In genomic region chr14:122385238-122385534, GRCm38 (mm10) we compare ENCODE assay signal across 22 mouse cellular contexts.
A peak's percentile ranks its signal among the peaks of the same experiment; 100 is the strongest.
DNase-seq lines count a peak whose midpoint lies in the region; ATAC-seq and TF ChIP-seq lines count a peak whose summit lies in the region.
"Had no signal": no experiment of that assay in that cellular context is flagged by ENCODE, and none has a peak within 500 bp of the region (broad histone marks: within the 10 kb centered on the region; RNA-seq: fewer than 3 reads in every experiment).

No protein-coding gene starts in this region.

- H3K27ac ChIP-seq in cerebellum, adult 2 months (ENCODE audit: insufficient read depth, low read length) = peak overlapping the region; percentile 100
- H3K27ac ChIP-seq in hindbrain, embryonic 15.5 days (replicated peaks) = peak overlapping the region; percentile 43; the same call in 1 of the 2 replicates
- H3K27ac ChIP-seq in hindbrain, embryonic 12.5 days = no peak overlapping the region
- peak overlapping the region; percentile 13 for H3K27ac ChIP-seq in hindbrain, embryonic 16.5 days (ENCODE audit: low read depth, low read length)
- H3K27ac ChIP-seq: embryonic facial prominence, embryonic 12.5 days; heart, adult 2 months; stomach, embryonic 15.5 days had no signal

- 8% methylated on average over 3 of the region's 3 CpGs for WGBS in cerebellum, adult 2 months
- WGBS in hindbrain, embryonic 15.5 days = 62% methylated on average over 3 of the region's 3 CpGs
- WGBS in hindbrain, embryonic 12.5 days = 75% methylated on average over 3 of the region's 3 CpGs
- WGBS in hindbrain, embryonic 16.5 days = 59% methylated on average over 3 of the region's 3 CpGs

- ATAC-seq in hindbrain, embryonic 15.5 days (ENCODE audit: low FRiP score, low read depth) = no peak
- ATAC-seq in hindbrain, embryonic 12.5 days (ENCODE audit: low FRiP score) = no peak
- ATAC-seq in hindbrain, embryonic 16.5 days = no peak
- ATAC-seq: midbrain, embryonic 16.5 days had no signal

- H3K36me3 ChIP-seq in hindbrain, embryonic 15.5 days = no peaks in the 10 kb centered on the region
- no peaks in the 10 kb centered on the region for H3K36me3 ChIP-seq in hindbrain, embryonic 12.5 days
- no peaks in the 10 kb centered on the region for H3K36me3 ChIP-seq in hindbrain, embryonic 16.5 days (ENCODE audit: control insufficient read depth, insufficient read depth, low read length)
- H3K36me3 ChIP-seq: embryonic facial prominence, embryonic 12.5 days; stomach, embryonic 15.5 days had no signal

- H3K4me3 ChIP-seq in cerebellum, adult 2 months (replicated peaks; ENCODE audit: insufficient read depth, low read depth, low read length) = peak overlapping the region; percentile 43
- H3K4me3 ChIP-seq in hindbrain, embryonic 15.5 days = no peak overlapping the region
- H3K4me3 ChIP-seq in hindbrain, embryonic 12.5 days = no peak overlapping the region
- no peak overlapping the region for H3K4me3 ChIP-seq in hindbrain, embryonic 16.5 days (ENCODE audit: low read length)
- H3K4me3 ChIP-seq: embryonic facial prominence, embryonic 12.5 days; erythroblast, embryonic 14.5 days; heart, adult 2 months; stomach, embryonic 15.5 days had no signal

- H3K4me1 ChIP-seq in cerebellum, adult 2 months (ENCODE audit: control insufficient read depth, insufficient read depth, low read length) = peaks cover 24% of the 10 kb centered on the region; the same call in 1 of the 2 replicates
- H3K4me1 ChIP-seq in hindbrain, embryonic 15.5 days (replicated peaks) = no peaks in the 10 kb centered on the region
- H3K4me1 ChIP-seq in hindbrain, embryonic 12.5 days = peaks cover 9% of the 10 kb centered on the region; the same call in 1 of the 2 replicates
- H3K4me1 ChIP-seq in hindbrain, embryonic 16.5 days (ENCODE audit: control insufficient read depth, insufficient read depth, low read depth, low read length) = no peaks in the 10 kb centered on the region
- H3K4me1 ChIP-seq: embryonic facial prominence, embryonic 12.5 days; stomach, embryonic 15.5 days had no signal

- no peak overlapping the region for H3K9ac ChIP-seq in hindbrain, embryonic 15.5 days
- no peak overlapping the region for H3K9ac ChIP-seq in hindbrain, embryonic 12.5 days
- no peak overlapping the region for H3K9ac ChIP-seq in hindbrain, embryonic 16.5 days (ENCODE audit: low read depth, low read length)
- H3K9ac ChIP-seq: embryonic facial prominence, embryonic 12.5 days; stomach, embryonic 15.5 days had no signal

- peak; percentile 72 for DNase-seq in cerebellum, adult 2 months
- no peak for DNase-seq in cerebellum, postnatal 4 days (ENCODE audit: low spot score in 2 of 2)
- DNase-seq in cerebellum, adult 9-10 months = peak; percentile 78
- DNase-seq in thymus, postnatal 0 days (ENCODE audit: low spot score) = no peak
- DNase-seq in embryo, embryonic 10 days (ENCODE audit: low spot score) = no peak
- DNase-seq: adrenal gland, postnatal 14 days; gastrocnemius, postnatal 14 days; heart, adult 2 months; kidney, adult 8-10 months; kidney, postnatal 14 days; lung, adult 2 months; lung, postnatal 36 days; thymus, adult 18-20 months had no signal

- no peaks in the 10 kb centered on the region for H3K9me3 ChIP-seq in hindbrain, embryonic 15.5 days
- no peaks in the 10 kb centered on the region for H3K9me3 ChIP-seq in hindbrain, embryonic 12.5 days (replicated peaks)
- H3K9me3 ChIP-seq in hindbrain, embryonic 16.5 days (ENCODE audit: control insufficient read depth, low read length) = no peaks in the 10 kb centered on the region
- H3K9me3 ChIP-seq: embryonic facial prominence, embryonic 12.5 days; G1E; stomach, embryonic 15.5 days had no signal

- no peak for TF ChIP-seq CTCF in cerebellum, adult 2 months (IDR thresholded peaks at IDR 0.05; ENCODE audit: borderline replicate concordance, insufficient read depth, low read depth, low read length)

- TF ChIP-seq POLR2A in cerebellum, adult 2 months (IDR thresholded peaks at IDR 0.05; ENCODE audit: borderline replicate concordance, insufficient read depth, low read length) = peak; percentile 28; the same call in 1 of the 2 replicates

- H3K4me2 ChIP-seq in hindbrain, embryonic 15.5 days = 0 out of 2 replicates have a peak overlapping the region, but pooled peaks have one; percentile 27
- no peak overlapping the region for H3K4me2 ChIP-seq in hindbrain, embryonic 12.5 days (replicated peaks)
- H3K4me2 ChIP-seq in hindbrain, embryonic 16.5 days (ENCODE audit: low read length) = no peak overlapping the region; the same call in 1 of the 2 replicates
- H3K4me2 ChIP-seq: embryonic facial prominence, embryonic 12.5 days; liver, embryonic 11.5 days; stomach, embryonic 15.5 days had no signal

- no peaks in the 10 kb centered on the region for H3K27me3 ChIP-seq in cerebellum, adult 2 months (ENCODE audit: control insufficient read depth, insufficient read depth, low read length)
- H3K27me3 ChIP-seq in hindbrain, embryonic 15.5 days = peaks cover 5% of the 10 kb centered on the region
- peaks cover 4% of the 10 kb centered on the region; the same call in 1 of the 2 replicates for H3K27me3 ChIP-seq in hindbrain, embryonic 12.5 days
- peaks cover 4% of the 10 kb centered on the region for H3K27me3 ChIP-seq in hindbrain, embryonic 16.5 days (replicated peaks; ENCODE audit: control insufficient read depth, insufficient read depth, low read length)
- H3K27me3 ChIP-seq: stomach, embryonic 15.5 days had no signal

Comparison
In these comparisons a context has a peak if more than half of its experiments do, and no peak if none do; other contexts are left out.
1. DNase-seq: peak in cerebellum, adult 2 months (2 of 2) and cerebellum, adult 9-10 months (single experiment); none in cerebellum, postnatal 4 days (0 of 2), thymus, postnatal 0 days (single experiment) and embryo, embryonic 10 days (single experiment).